Mouse (Mus musculus) heart, adult 2 months (tissue): Measurements from ENCODE around the gene Mettl2.

ENCODE experiments used
- CTCF ChIP-seq: fragments of 200-600 bp; IDR thresholded peaks from 2 replicates; pipeline ENCODE4 v1.8.1; 2022; ENCODE audit warnings: antibody characterized with exemption, mild to moderate bottlenecking, moderate library complexity
- EP300 ChIP-seq: fragments of 200-500 bp; IDR thresholded peaks from 2 replicates; pipeline ENCODE4 v1.6.1; 2011; ENCODE audit warnings: low read depth, low read length, control low read depth; ENCODE audit not compliant: insufficient read depth
- POLR2A ChIP-seq: fragments of 200-500 bp; IDR thresholded peaks from 2 replicates; pipeline ENCODE4 v1.6.1; 2011; ENCODE audit warnings: mild to moderate bottlenecking, low read depth, low read length, control low read depth; ENCODE audit not compliant: insufficient read depth

- no peak for TF ChIP-seq CTCF
- TF ChIP-seq EP300 = no peak
- no peak for TF ChIP-seq POLR2A
Observed at GRCm38 (mm10) chr11:105164516-105165510, 38.6 kb downstream of the Mettl2 start.
